Mouse (Mus musculus): ENCODE data around the gene Synj2bp. TPM values are rescaled to one million over a fixed set of nuclear protein-coding genes. Genes with fewer than 3 reads are reported as not detected.

The Synj2bp gene
- 20.8 and 24.5 TPM in 2 replicates for total RNA-seq (2012; rRNA removed)

- Histone ChIP-seq H3K4me1 (ENCODE audit: control insufficient read depth in 2 of 2, insufficient read depth in 2 of 2, low read length in 2 of 2, poor library complexity in 1 of 2) (peaks cover 0 to 8% of the 10 kb centered on the region in 2 experiments; a peak in 1 of 4 replicates), H3K9ac (ENCODE audit: insufficient read depth, low read depth, low read length, poor library complexity, severe bottlenecking) (peak within 1 kb of the TSS; percentile 82), H3K27ac (ENCODE audit: insufficient read depth, low read depth, low read length, poor library complexity, severe bottlenecking) (peak within 1 kb of the TSS; percentile 64; the same call in 1 of the 2 replicates), H3K4me3 (ENCODE audit: insufficient read depth in 1 of 2, low read depth in 1 of 2, low read length in 2 of 2, poor library complexity in 1 of 2, severe bottlenecking in 1 of 2) (peak within 1 kb of the TSS; percentile 80 to 99), H3K9me3 (ENCODE audit: control insufficient read depth, insufficient read depth, low read depth, low read length) (no peaks in the 10 kb centered on the region), H3K36me3 (ENCODE audit: control insufficient read depth, insufficient read depth, low read length, poor library complexity, severe bottlenecking) (no peaks in the 10 kb centered on the region)
- in situ Hi-C loops (cut with MboI; ENCODE audit: low sequenced_read_pairs in 2 of 2, unreplicated experiment in 2 of 2): no loop called here
- peak; percentile 70 for DNase-seq (ENCODE audit: low read depth, low spot score)
- TF ChIP-seq ZNF384 (IDR thresholded peaks at IDR 0.05; ENCODE audit: low read depth, low read length) (no peak), HCFC1 (IDR thresholded peaks at IDR 0.05; ENCODE audit: borderline replicate concordance, insufficient read depth, low read length) (peak; percentile 87)
Measured at GRCm38 (mm10) chr12:81532316-81533028, at the start of gene Synj2bp, which contains the start of gene Gm20498. Gene Synj2bp, minus strand, starts transcription at chr12:81532911. Gene Gm20498, minus strand, starts transcription at chr12:81532905.

GRCm38 (mm10) chr12:81568374-81568773, 35.7 kb upstream of the Synj2bp start, which contains the start of gene Adam21:
Gene Adam21, minus strand, starts transcription at chr12:81568474.
- TF ChIP-seq CHD2 (IDR thresholded peaks at IDR 0.05; ENCODE audit: low read depth, low read length): no peak
- TF ChIP-seq MAFK (IDR thresholded peaks at IDR 0.05; ENCODE audit: insufficient read depth, low read depth, low read length): no peak
- TF ChIP-seq ZNF384 (IDR thresholded peaks at IDR 0.05; ENCODE audit: low read depth, low read length): no peak
- no peak for TF ChIP-seq HCFC1 (IDR thresholded peaks at IDR 0.05; ENCODE audit: borderline replicate concordance, insufficient read depth, low read length)
- TF ChIP-seq ZC3H11A (IDR thresholded peaks at IDR 0.05; ENCODE audit: borderline replicate concordance, low read depth, low read length): no peak
- no peak within 1 kb of the TSS for H3K27ac ChIP-seq (ENCODE audit: insufficient read depth, low read depth, low read length, poor library complexity, severe bottlenecking)
- H3K9me3 ChIP-seq (ENCODE audit: control insufficient read depth, insufficient read depth, low read depth, low read length): peaks cover 5% of the 10 kb centered on the region
- no peak within 1 kb of the TSS for H3K9ac ChIP-seq (ENCODE audit: insufficient read depth, low read depth, low read length, poor library complexity, severe bottlenecking)
- H3K36me3 ChIP-seq (ENCODE audit: control insufficient read depth, insufficient read depth, low read length, poor library complexity, severe bottlenecking): peaks cover 5% of the 10 kb centered on the region
- no peak within 1 kb of the TSS for H3K4me3 ChIP-seq (ENCODE audit: insufficient read depth in 1 of 2, low read depth in 1 of 2, low read length in 2 of 2, poor library complexity in 1 of 2, severe bottlenecking in 1 of 2)
- no peaks in the 10 kb centered on the region for H3K4me1 ChIP-seq (ENCODE audit: control insufficient read depth in 2 of 2, insufficient read depth in 2 of 2, low read length in 2 of 2, poor library complexity in 1 of 2)
- in situ Hi-C loops (cut with MboI; ENCODE audit: low sequenced_read_pairs in 2 of 2, unreplicated experiment in 2 of 2): no loop called here
- DNase-seq (ENCODE audit: low read depth, low spot score): no peak

- no peak for DNase-seq (ENCODE audit: low read depth, low spot score)
- Histone ChIP-seq H3K36me3 (ENCODE audit: control insufficient read depth, insufficient read depth, low read length, poor library complexity, severe bottlenecking) (peaks cover 5% of the 10 kb centered on the region), H3K4me1 (ENCODE audit: control insufficient read depth in 2 of 2, insufficient read depth in 2 of 2, low read length in 2 of 2, poor library complexity in 1 of 2) (no peaks in the 10 kb centered on the region), H3K27ac (ENCODE audit: insufficient read depth, low read depth, low read length, poor library complexity, severe bottlenecking) (no peak overlapping the region), H3K9me3 (ENCODE audit: control insufficient read depth, insufficient read depth, low read depth, low read length) (peaks cover 5% of the 10 kb centered on the region), H3K9ac (ENCODE audit: insufficient read depth, low read depth, low read length, poor library complexity, severe bottlenecking) (no peak overlapping the region), H3K4me3 (ENCODE audit: insufficient read depth in 1 of 2, low read depth in 1 of 2, low read length in 2 of 2, poor library complexity in 1 of 2, severe bottlenecking in 1 of 2) (no peak overlapping the region)
- in situ Hi-C loops (cut with MboI; ENCODE audit: low sequenced_read_pairs in 2 of 2, unreplicated experiment in 2 of 2): no loop called here
- no peak for TF ChIP-seq MAFK (IDR thresholded peaks at IDR 0.05; ENCODE audit: insufficient read depth, low read depth, low read length)
Measured at GRCm38 (mm10) chr12:81567931-81568330, 35.2 kb upstream of the Synj2bp start.

GRCm38 (mm10) chr12:81564173-81564572, 31.5 kb upstream of the Synj2bp start:
- in situ Hi-C loops (cut with MboI; ENCODE audit: low sequenced_read_pairs in 2 of 2, unreplicated experiment in 2 of 2): no loop called here

GRCm38 (mm10) chr12:81549286-81549685, 16.6 kb upstream of the Synj2bp start:
- Histone ChIP-seq H3K9me3 (ENCODE audit: control insufficient read depth, insufficient read depth, low read depth, low read length) (no peaks in the 10 kb centered on the region), H3K9ac (ENCODE audit: insufficient read depth, low read depth, low read length, poor library complexity, severe bottlenecking) (no peak overlapping the region), H3K36me3 (ENCODE audit: control insufficient read depth, insufficient read depth, low read length, poor library complexity, severe bottlenecking) (no peaks in the 10 kb centered on the region), H3K4me1 (ENCODE audit: control insufficient read depth in 2 of 2, insufficient read depth in 2 of 2, low read length in 2 of 2, poor library complexity in 1 of 2) (no peaks in the 10 kb centered on the region), H3K4me3 (ENCODE audit: insufficient read depth in 1 of 2, low read depth in 1 of 2, low read length in 2 of 2, poor library complexity in 1 of 2, severe bottlenecking in 1 of 2) (no peak overlapping the region), H3K27ac (ENCODE audit: insufficient read depth, low read depth, low read length, poor library complexity, severe bottlenecking) (no peak overlapping the region)
- in situ Hi-C loops (cut with MboI; ENCODE audit: low sequenced_read_pairs in 2 of 2, unreplicated experiment in 2 of 2): no loop called here
- no peak for TF ChIP-seq CHD2 (IDR thresholded peaks at IDR 0.05; ENCODE audit: low read depth, low read length)
- TF ChIP-seq ZNF384 (IDR thresholded peaks at IDR 0.05; ENCODE audit: low read depth, low read length): no peak
- no peak for TF ChIP-seq MAFK (IDR thresholded peaks at IDR 0.05; ENCODE audit: insufficient read depth, low read depth, low read length)
- no peak for TF ChIP-seq ZC3H11A (IDR thresholded peaks at IDR 0.05; ENCODE audit: borderline replicate concordance, low read depth, low read length)
- no peak for TF ChIP-seq HCFC1 (IDR thresholded peaks at IDR 0.05; ENCODE audit: borderline replicate concordance, insufficient read depth, low read length)
- no peak for DNase-seq (ENCODE audit: low read depth, low spot score)

More at GRCm38 (mm10) chr12:81564173-81564572, 31.5 kb upstream of the Synj2bp start:
- H3K9me3 ChIP-seq (ENCODE audit: control insufficient read depth, insufficient read depth, low read depth, low read length): peaks cover 5% of the 10 kb centered on the region
- H3K4me3 ChIP-seq (ENCODE audit: insufficient read depth in 1 of 2, low read depth in 1 of 2, low read length in 2 of 2, poor library complexity in 1 of 2, severe bottlenecking in 1 of 2): no peak overlapping the region
- H3K9ac ChIP-seq (ENCODE audit: insufficient read depth, low read depth, low read length, poor library complexity, severe bottlenecking): no peak overlapping the region
- TF ChIP-seq HCFC1 (IDR thresholded peaks at IDR 0.05; ENCODE audit: borderline replicate concordance, insufficient read depth, low read length) (no peak), ZC3H11A (IDR thresholded peaks at IDR 0.05; ENCODE audit: borderline replicate concordance, low read depth, low read length) (no peak), CHD2 (IDR thresholded peaks at IDR 0.05; ENCODE audit: low read depth, low read length) (no peak), ZNF384 (IDR thresholded peaks at IDR 0.05; ENCODE audit: low read depth, low read length) (no peak), MAFK (IDR thresholded peaks at IDR 0.05; ENCODE audit: insufficient read depth, low read depth, low read length) (no peak)
- H3K27ac ChIP-seq (ENCODE audit: insufficient read depth, low read depth, low read length, poor library complexity, severe bottlenecking): no peak overlapping the region
- no peak for DNase-seq (ENCODE audit: low read depth, low spot score)
- H3K4me1 ChIP-seq (ENCODE audit: control insufficient read depth in 2 of 2, insufficient read depth in 2 of 2, low read length in 2 of 2, poor library complexity in 1 of 2): no peaks in the 10 kb centered on the region
- H3K36me3 ChIP-seq (ENCODE audit: control insufficient read depth, insufficient read depth, low read length, poor library complexity, severe bottlenecking): no peaks in the 10 kb centered on the region
